Mouse (Mus musculus) spleen, adult 2 months (tissue): ENCODE data around the gene Chd1.

Source experiments
- CTCF ChIP-seq: fragments of 200-500 bp; IDR thresholded peaks from 2 replicates; pipeline ENCODE4 v1.5.1; 2011; ENCODE audit warnings: mild to moderate bottlenecking, inconsistent platforms; ENCODE audit not compliant: insufficient read depth, insufficient read length, insufficient replicate concordance; ENCODE audit errors: extremely low read depth
- POLR2A ChIP-seq: fragments of 200-500 bp; IDR thresholded peaks from 2 replicates; pipeline ENCODE4 v1.6.1; 2011; ENCODE audit warnings: low read depth, low read length, inconsistent platforms

DNA sequence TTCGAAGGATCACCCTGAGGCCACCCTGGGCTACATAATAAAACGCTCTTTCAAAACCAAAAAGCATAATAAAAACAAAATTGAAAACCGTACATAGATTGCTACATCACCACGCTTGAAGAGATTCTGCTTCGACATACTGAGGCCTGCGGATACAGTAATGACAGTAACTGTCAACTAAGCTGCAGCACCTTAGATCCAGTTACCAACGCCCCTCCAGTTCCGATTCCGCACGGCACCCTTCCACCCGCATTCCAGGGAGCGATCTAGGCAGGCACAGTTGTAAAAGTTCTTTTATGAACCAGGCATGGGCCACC is 651 bp upstream of the Chd1 start:
- TF ChIP-seq CTCF (no peak), POLR2A (no peak)
